Mouse (Mus musculus) midbrain, embryonic 13.5 days (tissue): ENCODE measurements at regions not wholly inside any gene's neighbourhood (a gene's known extent, or its start where the extent isn't known, plus 50 kb on each side); places are given as distances from the start of the nearest gene placed in this dataset.

Experiments used
- ATAC-seq: fragments of 200-750 bp; cut with Nextera tagmentation; 2 replicates; pipeline ENCODE4 v1.8.0; 2017; ENCODE audit warnings: mild to moderate bottlenecking, moderate TSS enrichment, moderate library complexity
- H3K27ac ChIP-seq: fragments of 300-500 bp; sonication (generic); 2 replicates; pipeline ENCODE4 v1.5.1; 2015; ENCODE audit warnings: inconsistent platforms, mild to moderate bottlenecking, moderate library complexity
- H3K27me3 ChIP-seq: fragments of 300-500 bp; sonication (generic); 2 replicates; pipeline ENCODE4 v1.6.1; 2015; ENCODE audit warnings: mild to moderate bottlenecking, inconsistent platforms
- H3K36me3 ChIP-seq: fragments of 300-500 bp; sonication (generic); 2 replicates; pipeline ENCODE4 v1.6.1; 2015; ENCODE audit warnings: mild to moderate bottlenecking, inconsistent platforms
- H3K4me1 ChIP-seq: fragments of 300-500 bp; sonication (generic); replicated peaks from 2 replicates; pipeline ENCODE4 v1.6.1; 2015; ENCODE audit warnings: inconsistent platforms
- H3K4me2 ChIP-seq: fragments of 300-500 bp; sonication (generic); replicated peaks from 2 replicates; pipeline ENCODE4 v1.6.1; 2015; ENCODE audit warnings: moderate library complexity, mild to moderate bottlenecking, inconsistent platforms
- H3K4me3 ChIP-seq: fragments of 300-500 bp; sonication (generic); replicated peaks from 2 replicates; pipeline ENCODE4 v1.5.1; 2015; ENCODE audit warnings: mild to moderate bottlenecking, inconsistent platforms
- H3K9ac ChIP-seq: fragments of 300-500 bp; sonication (generic); replicated peaks from 2 replicates; pipeline ENCODE4 v1.6.1; 2015; ENCODE audit warnings: mild to moderate bottlenecking, inconsistent platforms
- H3K9me3 ChIP-seq: fragments of 300-500 bp; sonication (generic); 2 replicates; pipeline ENCODE4 v1.6.1; 2016; ENCODE audit warnings: mild to moderate bottlenecking, inconsistent platforms
- WGBS: fragments of 180-500 bp; shearing (Covaris S2); methylation state at CpG from one replicate; pipeline ENCODE4 v1.1.7; 2015; 5-methylcytosine and 5-hydroxymethylcytosine counted together

DNA sequence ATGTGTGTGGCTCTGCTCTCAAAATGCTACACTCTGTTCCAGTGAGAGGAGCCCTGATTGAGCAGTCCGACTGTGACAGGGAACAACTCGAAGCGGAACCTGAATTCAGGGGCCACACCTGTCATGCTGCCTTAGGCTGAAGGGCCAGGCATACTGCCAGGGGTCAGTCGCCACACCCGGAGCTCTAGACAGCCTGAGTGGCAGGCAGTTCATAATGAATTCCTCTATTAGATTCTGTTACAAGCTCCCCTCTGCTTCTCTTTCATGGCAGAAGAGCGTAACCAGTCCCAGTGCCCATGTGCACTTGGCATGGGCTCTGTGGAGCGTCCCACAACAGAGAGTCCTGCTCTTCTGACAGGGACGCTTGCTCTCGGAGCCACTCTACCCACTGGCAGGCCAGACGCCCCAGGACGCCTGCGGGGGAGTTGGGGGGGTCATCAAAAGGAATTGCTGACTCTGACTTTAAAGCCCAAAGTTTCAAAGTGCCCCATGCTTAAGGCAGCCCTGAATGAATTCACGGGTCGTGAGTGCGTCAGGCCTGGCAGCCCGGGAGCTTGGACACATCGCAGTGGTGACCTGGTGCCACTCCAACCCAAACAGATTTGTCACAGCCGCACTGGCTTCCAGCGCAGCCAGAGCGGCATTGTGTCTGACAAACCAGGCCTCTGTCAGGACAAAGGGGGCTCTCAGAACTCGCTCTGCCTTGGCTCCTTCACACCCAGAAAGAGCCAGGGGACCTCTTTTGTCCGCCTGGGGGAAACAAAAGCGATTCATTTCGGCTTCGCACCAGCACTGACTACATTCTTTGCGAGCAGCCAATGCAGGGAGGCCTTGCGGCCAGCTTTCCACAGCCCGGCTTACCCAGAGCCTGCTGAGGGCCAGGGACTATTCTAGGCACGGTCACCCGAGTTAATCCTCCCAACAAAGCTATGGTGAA, 144.1 kb downstream of the Nufip1 start:
- Histone ChIP-seq H3K36me3 (no peaks in the 10 kb centered on the region), H3K4me1 (peaks cover 46% of the 10 kb centered on the region), H3K9ac (0 out of 2 replicates have a peak overlapping the region, but pooled peaks have one; percentile 16), H3K4me2 (peak overlapping the region; percentile 25), H3K27ac (peak overlapping the region; percentile 86), H3K4me3 (no peak overlapping the region), H3K27me3 (no peaks in the 10 kb centered on the region), H3K9me3 (no peaks in the 10 kb centered on the region)
- 4% methylated on average over 30 of the region's 30 CpGs for WGBS
- ATAC-seq, result peak; percentile 94

DNA sequence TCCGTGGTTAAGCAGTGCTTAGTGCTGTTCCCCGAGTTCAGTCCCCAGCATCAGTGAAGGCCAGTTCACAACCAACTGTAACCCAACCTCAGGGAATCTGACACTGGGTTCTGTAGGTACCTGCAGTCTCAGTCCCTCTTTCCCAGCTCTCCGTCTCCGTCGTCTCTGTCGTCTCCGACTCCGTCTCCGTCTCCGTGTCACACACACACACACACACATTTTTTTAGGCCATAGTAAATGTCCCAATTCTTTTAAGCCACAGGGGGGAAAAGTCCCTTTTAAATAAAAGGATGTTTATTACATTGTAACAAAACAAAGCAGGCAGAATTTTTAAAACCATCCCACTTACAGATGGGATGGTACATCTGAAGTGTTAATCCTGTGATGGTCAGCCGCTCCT, 145.3 kb downstream of the Nufip1 start:
- Histone ChIP-seq H3K27me3 (no peaks in the 10 kb centered on the region), H3K36me3 (no peaks in the 10 kb centered on the region), H3K4me2 (no peak overlapping the region; the same call in 1 of the 2 replicates), H3K4me3 (no peak overlapping the region), H3K9me3 (no peaks in the 10 kb centered on the region), H3K27ac (peak overlapping the region; percentile 86), H3K9ac (no peak overlapping the region), H3K4me1 (peaks cover 46% of the 10 kb centered on the region)
- WGBS, result 35% methylated on average over 11 of the region's 11 CpGs
- ATAC-seq, result no peak

DNA sequence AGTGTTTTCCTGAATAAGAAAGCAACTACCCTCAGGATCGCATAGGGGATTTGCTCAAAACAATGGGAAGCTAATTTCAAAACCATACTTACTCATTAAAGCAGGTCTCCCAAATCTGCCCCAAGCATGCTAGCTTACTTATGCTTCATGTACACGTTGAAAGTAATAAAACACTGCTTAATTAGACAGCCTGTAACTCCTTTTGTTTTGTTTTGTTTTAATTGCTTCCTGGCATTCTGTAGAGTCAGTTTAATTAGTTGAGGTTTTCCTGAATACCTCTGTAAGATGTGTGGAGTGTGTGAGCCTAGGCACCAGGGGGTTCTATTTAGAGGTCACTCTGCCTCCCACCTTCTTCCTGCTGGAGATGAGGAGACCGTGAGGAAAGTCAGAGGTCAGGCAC, 147.9 kb downstream of the Nufip1 start:
- WGBS, result 18% methylated on average over 3 of the region's 3 CpGs
- Histone ChIP-seq H3K9ac (no peak overlapping the region), H3K36me3 (no peaks in the 10 kb centered on the region), H3K4me2 (no peak overlapping the region), H3K4me1 (peaks cover 41% of the 10 kb centered on the region), H3K27me3 (no peaks in the 10 kb centered on the region), H3K27ac (no peak overlapping the region), H3K9me3 (no peaks in the 10 kb centered on the region), H3K4me3 (no peak overlapping the region)
- ATAC-seq, result no peak

DNA sequence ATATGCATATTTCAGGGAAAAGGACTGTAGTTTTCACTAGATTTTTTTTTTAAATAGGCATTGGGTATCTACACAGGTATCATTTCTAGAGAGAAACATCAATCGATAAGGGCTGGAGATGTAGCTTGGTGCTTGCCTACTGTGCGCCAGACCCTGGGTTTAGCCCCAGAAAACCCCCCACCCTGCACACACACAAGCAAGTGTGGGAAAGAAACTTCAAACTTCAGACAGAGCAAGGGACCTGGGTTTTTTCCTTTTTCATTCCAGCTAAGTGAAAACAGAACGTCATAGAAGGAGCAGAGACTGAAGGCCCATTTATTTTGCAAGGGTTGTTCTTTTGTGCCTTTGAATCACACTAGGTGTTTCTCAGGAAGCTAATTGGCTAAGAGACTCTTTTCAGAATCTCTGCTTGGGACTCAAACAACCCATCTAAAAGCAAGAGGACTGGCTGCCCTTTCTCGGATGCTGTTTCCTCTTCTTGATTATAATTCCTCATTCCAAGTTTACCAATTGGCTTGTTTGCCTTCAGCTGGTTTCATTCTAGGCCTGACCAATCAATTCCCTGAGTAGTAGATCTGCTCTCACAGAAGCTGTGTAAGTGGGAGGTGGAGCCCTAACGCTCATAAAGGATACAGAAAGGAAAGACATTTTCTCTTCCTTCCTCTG, 150.1 kb downstream of the Nufip1 start:
- Histone ChIP-seq H3K27ac (no peak overlapping the region), H3K4me1 (peaks cover 21% of the 10 kb centered on the region), H3K4me3 (no peak overlapping the region), H3K9me3 (no peaks in the 10 kb centered on the region), H3K4me2 (no peak overlapping the region), H3K9ac (no peak overlapping the region), H3K36me3 (no peaks in the 10 kb centered on the region), H3K27me3 (no peaks in the 10 kb centered on the region)
- no peak for ATAC-seq
- 67% methylated on average over 5 of the region's 5 CpGs for WGBS

DNA sequence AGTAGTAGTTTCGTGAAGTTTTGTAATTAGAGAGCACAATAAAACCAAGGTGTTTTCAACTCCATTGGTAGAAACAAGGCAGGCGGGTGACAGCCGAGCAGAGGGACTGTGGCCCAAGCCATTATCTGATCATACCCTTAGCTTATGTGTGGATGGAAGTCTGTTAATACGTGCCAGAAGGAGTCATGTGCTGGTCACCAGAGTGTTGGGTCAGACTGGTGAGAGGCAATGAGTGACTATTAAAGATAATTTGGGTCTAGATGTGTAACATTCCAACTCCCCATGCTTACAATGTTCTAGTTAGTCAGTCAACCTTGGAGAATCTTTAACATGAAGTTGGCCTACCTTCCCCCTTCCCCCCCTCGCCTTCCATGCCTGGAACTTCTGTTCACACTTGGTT, 151.1 kb upstream of the Tsc22d1 start:
- no peak overlapping the region for H3K4me2 ChIP-seq
- no peaks in the 10 kb centered on the region for H3K9me3 ChIP-seq
- WGBS, result 94% methylated on average over 5 of the region's 5 CpGs
- no peak for ATAC-seq
- H3K27me3 ChIP-seq, result no peaks in the 10 kb centered on the region
- H3K4me1 ChIP-seq, result 0 out of 2 replicates have a peak, but pooled peaks cover 2% of the 10 kb centered on the region
- H3K4me3 ChIP-seq, result no peak overlapping the region
- no peaks in the 10 kb centered on the region for H3K36me3 ChIP-seq
- no peak overlapping the region for H3K27ac ChIP-seq
- H3K9ac ChIP-seq, result no peak overlapping the region

DNA sequence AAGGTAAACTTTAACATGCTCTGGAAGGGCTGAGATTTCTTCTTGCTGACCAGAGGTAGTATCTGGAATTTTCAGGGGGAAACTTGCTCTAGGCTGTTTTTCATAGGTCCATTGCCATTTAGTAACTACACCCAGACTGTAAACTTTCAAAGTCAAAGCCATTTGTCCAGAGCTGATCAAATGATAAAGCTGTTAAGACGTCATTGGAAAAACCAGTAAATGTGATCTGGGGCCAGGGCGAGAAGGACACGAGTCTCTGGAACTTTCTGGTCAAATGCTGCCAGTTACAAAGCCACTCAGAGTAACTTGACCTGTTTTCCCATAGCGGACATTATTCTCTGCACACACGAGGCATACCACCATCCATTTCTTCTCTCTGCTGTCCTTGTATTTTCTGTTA, 148.9 kb upstream of the Tsc22d1 start:
- no peak for ATAC-seq
- Histone ChIP-seq H3K9ac (no peak overlapping the region), H3K36me3 (no peaks in the 10 kb centered on the region), H3K27me3 (no peaks in the 10 kb centered on the region), H3K4me1 (no peaks in the 10 kb centered on the region), H3K4me2 (no peak overlapping the region), H3K4me3 (no peak overlapping the region), H3K9me3 (no peaks in the 10 kb centered on the region), H3K27ac (no peak overlapping the region)
- WGBS, result 94% methylated on average over 5 of the region's 5 CpGs

DNA sequence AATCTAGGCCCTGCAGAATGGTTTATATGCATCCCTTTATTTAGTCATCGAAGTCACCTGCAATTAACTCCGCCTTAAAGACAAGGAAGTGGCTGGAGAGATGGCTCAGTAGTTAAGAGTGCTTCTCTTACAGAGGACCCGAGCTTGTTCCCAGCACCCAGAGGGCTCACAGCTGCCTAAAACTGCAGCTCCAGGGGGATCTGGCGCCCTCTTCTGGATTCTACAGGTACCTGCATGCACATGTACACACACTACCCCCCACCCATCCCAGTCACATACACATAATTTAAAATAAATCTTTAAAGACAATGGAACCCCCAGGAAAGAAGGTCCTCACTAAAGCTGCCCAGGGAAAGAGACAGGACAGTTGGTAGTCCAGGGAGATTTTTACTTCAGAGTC, 148.5 kb upstream of the Tsc22d1 start:
- Histone ChIP-seq H3K9me3 (no peaks in the 10 kb centered on the region), H3K4me1 (no peaks in the 10 kb centered on the region), H3K27me3 (no peaks in the 10 kb centered on the region), H3K36me3 (no peaks in the 10 kb centered on the region), H3K27ac (no peak overlapping the region), H3K4me2 (no peak overlapping the region), H3K9ac (no peak overlapping the region), H3K4me3 (no peak overlapping the region)
- 86% methylated on average over 4 of the region's 4 CpGs for WGBS
- ATAC-seq, result no peak

DNA sequence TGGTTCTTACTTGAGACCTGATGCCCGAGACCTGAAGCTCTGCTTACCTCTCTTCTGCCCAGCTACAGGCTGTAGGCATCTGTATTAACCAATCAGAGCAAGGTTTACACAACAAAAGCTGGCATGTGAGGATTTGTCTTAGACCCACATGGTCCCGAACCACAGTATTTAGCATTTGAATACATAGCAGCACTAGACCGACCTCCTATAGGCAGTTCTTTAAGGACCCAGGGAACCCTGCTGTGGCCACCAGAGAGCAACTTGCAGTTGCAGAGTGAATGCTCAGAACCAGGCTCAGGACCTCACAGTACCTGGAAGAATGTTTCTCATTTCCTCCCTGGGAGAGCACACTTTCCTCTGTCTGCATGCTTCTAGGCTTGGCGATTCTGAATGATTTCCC, 147.7 kb upstream of the Tsc22d1 start:
- Histone ChIP-seq H3K4me3 (no peak overlapping the region), H3K4me1 (no peaks in the 10 kb centered on the region), H3K4me2 (no peak overlapping the region), H3K9ac (no peak overlapping the region), H3K36me3 (no peaks in the 10 kb centered on the region), H3K27me3 (no peaks in the 10 kb centered on the region), H3K9me3 (no peaks in the 10 kb centered on the region), H3K27ac (no peak overlapping the region)
- 7% methylated on average over 4 of the region's 4 CpGs for WGBS
- no peak for ATAC-seq

DNA sequence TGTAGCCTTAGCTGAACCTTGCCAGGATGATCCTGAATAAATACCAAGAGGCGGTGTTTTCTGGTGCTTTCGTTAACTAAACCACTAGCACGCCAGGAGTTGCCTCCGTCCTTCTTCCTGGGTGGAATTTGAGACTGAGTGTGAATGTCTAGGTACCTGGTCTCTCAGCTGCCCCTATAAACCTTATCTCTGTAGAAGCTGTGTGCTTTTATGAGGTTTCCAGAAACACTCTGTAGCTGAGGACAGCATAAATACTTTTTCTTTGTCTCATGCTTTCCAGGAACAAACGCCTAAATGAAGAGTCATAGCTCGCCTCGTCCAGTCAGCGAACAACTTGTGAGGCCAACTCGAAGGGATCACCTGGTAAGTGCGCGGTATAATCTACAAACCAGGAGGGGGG, 143.6 kb upstream of the Tsc22d1 start:
- no peak overlapping the region for H3K9ac ChIP-seq
- no peak overlapping the region for H3K4me2 ChIP-seq
- H3K27me3 ChIP-seq, result no peaks in the 10 kb centered on the region
- no peak overlapping the region for H3K27ac ChIP-seq
- WGBS, result 94% methylated on average over 11 of the region's 11 CpGs
- H3K4me3 ChIP-seq, result no peak overlapping the region
- no peaks in the 10 kb centered on the region for H3K4me1 ChIP-seq
- no peaks in the 10 kb centered on the region for H3K36me3 ChIP-seq
- H3K9me3 ChIP-seq, result no peaks in the 10 kb centered on the region
- ATAC-seq, result no peak

DNA sequence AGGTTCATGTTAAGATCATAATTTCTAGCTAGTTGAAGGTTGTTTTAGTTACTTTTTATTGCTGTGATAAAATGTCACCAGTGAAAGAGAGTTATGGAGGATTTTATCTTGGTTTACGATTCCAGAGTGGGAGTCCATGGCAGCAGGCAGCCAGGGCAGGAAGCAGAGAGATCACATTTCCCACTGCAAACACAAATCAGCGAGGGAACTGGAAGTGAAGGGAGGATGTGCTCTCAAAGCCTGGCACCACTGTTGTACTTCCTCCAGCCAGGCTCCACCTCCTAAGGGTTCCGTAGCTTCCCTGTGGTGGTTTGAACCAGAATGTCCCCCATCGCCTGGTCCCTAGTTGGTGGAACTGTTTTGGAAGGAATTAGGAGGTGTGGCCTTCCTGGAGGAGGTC, 141.9 kb upstream of the Tsc22d1 start:
- no peak for ATAC-seq
- H3K4me2 ChIP-seq, result no peak overlapping the region
- no peaks in the 10 kb centered on the region for H3K36me3 ChIP-seq
- H3K9ac ChIP-seq, result no peak overlapping the region
- no peak overlapping the region for H3K4me3 ChIP-seq
- no peaks in the 10 kb centered on the region for H3K27me3 ChIP-seq
- no peaks in the 10 kb centered on the region for H3K9me3 ChIP-seq
- no peak overlapping the region for H3K27ac ChIP-seq
- WGBS, result 89% methylated on average over 4 of the region's 4 CpGs
- H3K4me1 ChIP-seq, result no peaks in the 10 kb centered on the region

DNA sequence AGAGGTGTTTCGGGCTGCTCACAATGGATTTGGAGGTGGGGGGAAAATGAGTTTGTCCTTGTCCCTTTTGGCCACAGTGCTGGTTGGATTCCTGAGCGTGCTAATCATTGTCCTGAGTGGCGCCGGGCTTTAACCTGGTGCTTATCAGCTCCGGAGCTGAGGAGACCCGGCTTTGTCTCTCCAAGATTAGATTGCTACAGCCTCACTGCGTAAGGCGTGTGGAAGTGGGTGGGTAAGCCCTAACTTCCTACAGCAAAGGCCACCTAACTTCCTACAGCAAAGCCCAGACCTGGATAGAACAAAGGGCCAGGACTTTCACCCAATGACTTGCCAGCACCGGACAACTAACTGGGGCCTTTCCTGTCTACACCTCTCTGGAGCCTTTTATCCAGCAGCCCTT, 138.1 kb upstream of the Tsc22d1 start:
- Histone ChIP-seq H3K4me2 (no peak overlapping the region), H3K9me3 (no peaks in the 10 kb centered on the region), H3K27ac (no peak overlapping the region), H3K4me3 (no peak overlapping the region), H3K36me3 (no peaks in the 10 kb centered on the region), H3K9ac (no peak overlapping the region), H3K27me3 (no peaks in the 10 kb centered on the region), H3K4me1 (peaks cover 2% of the 10 kb centered on the region)
- WGBS, result 87% methylated on average over 9 of the region's 9 CpGs
- ATAC-seq, result no peak

DNA sequence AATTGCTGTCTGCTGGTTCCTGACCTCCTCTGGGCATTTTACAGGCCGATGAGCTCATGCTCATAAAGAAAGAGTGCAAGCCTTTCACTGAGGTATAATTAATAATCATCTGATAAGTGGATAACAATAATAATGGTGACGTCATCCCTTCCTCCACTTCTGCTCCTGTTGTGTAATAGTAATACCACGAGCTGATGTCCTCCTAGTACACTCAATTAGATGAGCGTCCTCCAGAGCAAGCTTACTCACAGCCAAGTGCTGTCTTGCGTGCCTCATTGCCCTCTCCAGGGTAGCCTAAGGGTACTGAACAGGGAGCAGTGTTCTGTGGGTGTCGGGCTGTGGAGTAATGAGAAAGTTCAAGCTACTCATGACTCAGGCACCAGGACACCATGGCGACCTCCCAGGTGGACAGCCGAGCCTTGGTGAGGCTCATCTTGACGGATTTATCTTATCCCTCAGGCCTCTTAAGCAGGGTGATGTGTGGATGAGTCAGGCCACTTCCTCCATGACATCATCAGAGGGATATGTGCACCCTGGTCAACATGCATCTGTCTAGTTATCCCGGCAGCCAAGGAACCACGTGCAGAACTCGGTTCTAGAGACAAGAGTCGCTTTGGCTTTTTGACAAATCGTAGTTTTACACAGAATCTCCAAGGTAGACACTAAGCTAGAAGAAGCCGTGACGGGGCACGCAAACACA, 135.9 kb upstream of the Tsc22d1 start:
- Histone ChIP-seq H3K4me2 (no peak overlapping the region), H3K9ac (no peak overlapping the region), H3K27me3 (no peaks in the 10 kb centered on the region), H3K4me3 (no peak overlapping the region), H3K9me3 (no peaks in the 10 kb centered on the region), H3K36me3 (no peaks in the 10 kb centered on the region), H3K4me1 (peaks cover 8% of the 10 kb centered on the region), H3K27ac (no peak overlapping the region)
- WGBS, result 92% methylated on average over 17 of the region's 17 CpGs
- ATAC-seq, result no peak
